Mouse (Mus musculus) adrenal gland (tissue): ENCODE measurements at regions not wholly inside any gene's neighbourhood (a gene's known extent, or its start where the extent isn't known, plus 50 kb on each side); places are given as distances from the start of the nearest gene placed in this dataset.

Experiments
- intact Hi-C: fragments of 180-260 bp; cut with DNase I; formaldehyde crosslinking; loops from one replicate; pipeline ENCODE4 v1.15.1; 2025

GRCm38 (mm10) chr2:45775691-45776090 lies 658.5 kb upstream of the Zeb2 start:
- intact Hi-C loops = no loop called here

DNA sequence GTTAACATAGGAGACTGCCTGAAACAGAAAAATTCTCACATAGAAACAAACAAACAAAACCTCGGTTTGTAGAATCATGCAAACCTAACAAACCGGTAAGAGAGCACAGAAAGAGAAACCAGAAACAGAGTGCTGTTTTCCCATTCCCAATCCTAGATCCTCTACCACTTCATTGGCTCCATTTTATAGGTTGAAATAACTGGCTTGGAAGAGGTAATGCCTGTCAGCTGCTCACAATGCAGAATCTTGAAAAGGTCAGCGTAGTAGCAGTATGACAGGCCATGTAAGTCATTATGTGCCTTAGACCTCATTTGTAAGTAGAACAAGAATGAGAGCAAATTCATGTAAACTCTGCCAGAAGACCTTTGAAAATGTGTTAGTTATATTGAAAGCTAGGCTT lies 657.2 kb upstream of the Zeb2 start:
- intact Hi-C loops = no loop called here

DNA sequence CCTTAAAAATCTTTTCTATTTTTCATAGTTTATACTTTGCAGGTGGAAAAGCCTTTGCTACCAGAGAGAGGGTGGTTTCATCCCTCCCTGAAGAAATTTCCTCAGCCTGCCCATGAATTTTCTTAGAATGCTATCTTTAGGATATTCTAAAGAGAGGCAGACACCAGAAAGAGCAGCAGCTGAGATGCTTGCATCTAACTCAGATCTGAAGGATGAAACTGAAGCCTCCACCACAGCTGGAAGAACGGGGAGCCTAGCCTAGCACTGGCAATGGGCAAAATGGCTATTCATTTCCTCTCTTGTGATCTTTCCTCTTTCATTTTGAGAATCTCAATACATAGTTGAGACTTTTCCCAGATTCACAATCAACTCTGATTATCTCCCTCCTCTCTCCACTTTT lies 640.0 kb upstream of the Zeb2 start:
- intact Hi-C loops = no loop called here

- intact Hi-C loops = no loop called here
Measured at GRCm38 (mm10) chr2:45756395-45756794, 639.2 kb upstream of the Zeb2 start.

DNA sequence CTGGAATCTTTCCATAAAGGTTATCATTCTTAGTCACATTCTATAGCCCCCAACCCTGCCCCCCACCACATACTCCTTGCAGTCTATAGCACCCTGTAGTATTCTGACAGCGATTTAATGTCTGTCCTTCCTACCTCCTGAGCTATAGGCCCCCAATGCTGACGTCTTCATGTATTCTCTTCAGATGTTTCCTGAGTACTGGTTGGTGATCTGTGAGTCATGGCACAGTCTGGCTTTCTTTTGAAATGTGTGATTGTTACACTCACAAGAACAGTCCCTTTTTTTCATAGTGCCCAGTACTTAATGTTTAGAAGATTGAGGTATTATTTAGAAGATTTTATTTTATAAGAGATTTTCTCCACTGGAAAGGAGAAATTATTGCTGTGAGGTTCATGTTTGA lies 634.6 kb upstream of the Zeb2 start:
- intact Hi-C loops = no loop called here

DNA sequence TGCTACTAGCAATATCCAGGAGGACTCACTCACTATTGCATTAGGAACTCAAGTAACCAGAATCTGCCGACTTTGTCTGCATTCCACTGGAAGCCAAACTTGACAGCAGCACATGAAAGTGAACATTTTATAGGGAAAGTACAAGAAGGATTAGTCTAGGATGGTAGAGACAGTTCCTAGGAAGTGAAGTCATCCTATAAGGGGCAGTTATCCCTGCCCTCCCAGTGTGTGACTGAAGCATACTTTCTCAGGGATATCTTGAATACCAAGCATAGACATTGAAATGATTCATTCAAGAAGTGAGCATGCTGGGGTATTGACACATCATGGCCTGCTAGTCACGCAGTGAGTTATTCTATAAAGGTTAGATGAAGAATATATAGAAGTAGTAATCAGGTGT lies 632.2 kb upstream of the Zeb2 start:
- intact Hi-C loops = no loop called here

- intact Hi-C loops = no loop called here
Measured at GRCm38 (mm10) chr2:45747263-45748236, 630.4 kb upstream of the Zeb2 start.

DNA sequence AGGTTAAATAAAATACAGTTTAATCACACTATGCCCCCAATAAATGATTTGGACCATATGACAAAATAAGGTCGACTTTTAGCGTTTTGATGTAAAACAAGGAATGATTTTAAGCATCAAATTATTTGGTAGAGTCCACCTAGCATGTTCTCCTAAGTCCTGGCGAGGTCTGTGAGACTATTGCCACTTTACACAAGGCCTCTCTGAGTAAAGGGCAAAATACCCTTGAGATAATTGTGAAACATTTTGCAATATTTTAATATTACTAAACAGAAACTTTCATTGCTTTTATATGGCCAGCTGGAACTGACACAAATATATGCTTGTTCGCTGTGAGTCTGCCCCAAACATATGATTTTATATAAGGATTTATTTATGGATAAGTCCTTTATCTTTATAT lies 629.4 kb upstream of the Zeb2 start:
- intact Hi-C loops = no loop called here

DNA sequence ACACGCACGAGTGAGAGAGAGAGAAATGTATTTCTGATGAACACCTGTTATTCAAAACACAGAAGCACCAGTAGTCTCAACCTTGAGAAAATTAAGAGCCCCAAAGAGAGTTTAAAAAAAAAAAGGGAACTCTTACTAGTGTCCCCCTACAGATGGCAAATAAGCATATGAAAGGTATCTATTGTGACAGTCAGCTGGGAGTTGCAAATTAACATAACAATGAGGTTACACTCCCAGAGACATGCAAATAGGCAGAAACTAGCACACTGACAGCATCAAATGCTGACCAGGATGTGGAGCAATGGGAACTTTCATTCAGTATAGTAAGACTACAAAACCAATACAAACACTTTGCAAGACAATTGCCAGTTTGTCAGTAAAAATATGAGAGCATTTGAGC lies 619.1 kb upstream of the Zeb2 start:
- intact Hi-C loops = no loop called here

- intact Hi-C loops = no loop called here
Measured at GRCm38 (mm10) chr2:45713997-45714396, 596.8 kb upstream of the Zeb2 start.

- intact Hi-C loops = no loop called here
Measured at GRCm38 (mm10) chr2:45707026-45707425, 589.8 kb upstream of the Zeb2 start.

DNA sequence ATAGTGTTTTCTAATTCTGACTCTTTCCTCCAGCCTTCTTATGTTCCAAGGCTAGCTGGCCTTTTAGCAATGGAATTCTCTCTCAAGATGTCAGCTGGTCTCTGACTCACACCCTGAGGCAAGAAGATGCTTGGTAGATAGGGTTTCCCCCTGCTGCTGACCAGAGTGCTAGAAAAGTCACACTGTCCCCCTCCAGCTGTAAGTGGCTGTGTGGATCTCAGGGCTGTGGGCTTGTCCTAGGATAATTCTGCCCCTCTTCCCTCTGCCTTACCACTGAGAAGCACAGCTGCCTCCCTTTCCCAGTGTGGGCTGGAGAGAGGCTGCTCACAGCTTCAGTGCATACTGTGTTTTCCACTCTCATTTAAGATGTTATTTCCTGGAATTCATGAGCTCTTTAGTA lies 585.3 kb upstream of the Zeb2 start:
- intact Hi-C loops = no loop called here

DNA sequence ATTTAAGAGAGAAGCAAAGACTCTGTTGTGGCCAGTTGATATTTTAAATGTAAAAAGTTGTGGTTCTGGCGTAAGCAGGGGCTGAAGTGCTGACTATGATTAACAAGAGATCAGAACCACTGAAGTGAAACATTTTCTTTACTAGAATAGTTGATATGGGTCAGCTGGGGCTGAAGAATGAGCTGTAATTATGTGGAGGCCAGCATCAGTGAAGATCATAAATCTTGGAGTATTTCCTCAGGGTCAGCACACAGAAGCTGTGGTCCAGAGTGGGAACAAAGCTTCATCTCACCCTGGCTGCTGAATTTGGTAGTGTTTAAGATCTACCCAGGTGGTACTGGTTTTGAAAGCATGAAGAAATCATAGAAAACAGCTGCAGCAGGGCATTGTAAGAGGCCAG lies 583.4 kb upstream of the Zeb2 start:
- intact Hi-C loops = no loop called here

DNA sequence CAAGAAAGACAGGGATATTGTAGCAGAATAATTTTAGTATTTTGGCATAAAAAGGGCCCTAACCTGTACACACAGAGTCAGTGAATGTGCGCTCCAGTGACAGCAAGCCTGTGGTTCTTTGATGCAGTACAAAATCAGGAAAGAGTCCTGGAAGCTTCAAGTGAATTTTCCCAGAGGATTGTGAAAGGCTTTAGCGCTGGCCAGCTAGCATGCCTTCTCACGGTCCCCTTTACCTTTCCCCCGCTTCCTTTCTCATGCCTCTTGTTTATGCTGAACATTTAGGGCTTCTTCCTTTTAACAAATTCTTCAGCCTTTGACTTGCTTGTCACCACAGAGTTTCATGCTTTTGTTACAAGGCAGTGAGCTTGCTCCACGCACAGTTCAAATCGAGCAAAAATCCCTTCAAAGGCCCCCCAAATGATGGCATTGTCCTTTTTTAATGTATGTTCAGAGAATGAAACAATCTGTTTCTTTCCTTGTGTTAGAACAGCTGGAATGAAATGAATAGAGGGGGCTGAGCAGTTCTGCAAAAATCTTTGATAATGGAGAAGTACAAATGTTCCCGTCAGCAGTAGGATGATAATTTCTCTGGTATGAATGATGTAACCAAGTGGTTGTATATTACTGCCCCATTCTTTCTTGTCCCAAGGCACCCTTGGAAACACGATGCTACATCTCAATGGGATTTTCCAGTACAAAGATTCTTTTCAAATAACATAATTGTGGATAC lies 576.3 kb upstream of the Zeb2 start:
- intact Hi-C loops = no loop called here

DNA sequence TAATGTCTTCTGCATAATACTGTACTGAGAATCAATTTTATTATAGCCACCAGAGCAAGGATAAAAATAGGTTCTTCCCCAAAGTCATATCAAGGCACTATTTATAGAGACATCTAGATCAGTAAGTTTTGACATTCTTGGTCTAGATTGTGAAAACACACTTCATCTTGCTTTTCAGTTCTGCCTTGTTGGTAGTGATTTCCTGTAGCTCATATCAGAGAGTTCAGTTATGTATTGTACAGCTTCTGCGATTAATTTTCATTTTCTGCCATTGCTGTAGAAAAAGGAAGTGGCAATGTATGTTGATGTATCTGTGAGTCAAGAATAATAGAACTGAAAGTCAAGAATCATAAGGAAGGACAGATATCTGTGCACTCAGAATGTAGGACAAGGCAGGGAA lies 575.6 kb upstream of the Zeb2 start:
- intact Hi-C loops = no loop called here

DNA sequence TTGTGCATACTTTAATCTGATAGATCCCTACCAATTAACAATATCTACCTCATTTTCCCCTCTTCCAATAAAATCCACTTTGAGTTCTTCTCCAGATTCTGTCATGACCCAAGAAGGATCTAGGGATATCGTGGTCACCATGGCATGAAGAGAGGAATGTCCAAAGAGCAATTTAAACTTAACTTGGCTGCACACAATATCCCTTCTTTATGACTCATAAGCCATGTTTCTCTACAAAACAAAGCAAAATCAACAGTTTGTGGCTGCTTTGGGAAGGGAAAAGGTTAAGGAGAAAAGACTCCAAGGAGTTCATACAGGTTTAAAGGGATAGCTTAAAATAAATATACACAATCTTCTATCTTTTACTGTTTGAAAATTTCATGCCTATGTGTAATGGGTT lies 571.8 kb upstream of the Zeb2 start:
- intact Hi-C loops = no loop called here

DNA sequence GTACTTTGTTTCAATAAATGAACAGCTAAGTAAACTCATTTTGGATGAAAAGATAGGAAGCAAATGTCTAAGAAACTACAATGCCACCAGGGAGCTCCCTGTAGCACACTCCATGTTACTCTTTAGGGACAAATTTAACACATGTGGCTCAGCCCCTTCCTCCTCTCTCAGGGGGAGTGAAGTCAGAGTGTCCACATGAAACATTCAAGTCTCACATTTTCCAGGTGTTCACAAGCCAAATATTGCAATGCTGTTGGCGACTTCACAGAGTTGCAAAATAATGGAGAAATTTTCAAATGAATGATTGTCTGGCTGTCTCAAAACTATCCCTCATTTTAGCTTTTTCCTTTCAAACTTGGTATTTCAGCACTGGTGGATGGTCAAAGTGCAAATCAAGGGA lies 564.1 kb upstream of the Zeb2 start:
- intact Hi-C loops = no loop called here

DNA sequence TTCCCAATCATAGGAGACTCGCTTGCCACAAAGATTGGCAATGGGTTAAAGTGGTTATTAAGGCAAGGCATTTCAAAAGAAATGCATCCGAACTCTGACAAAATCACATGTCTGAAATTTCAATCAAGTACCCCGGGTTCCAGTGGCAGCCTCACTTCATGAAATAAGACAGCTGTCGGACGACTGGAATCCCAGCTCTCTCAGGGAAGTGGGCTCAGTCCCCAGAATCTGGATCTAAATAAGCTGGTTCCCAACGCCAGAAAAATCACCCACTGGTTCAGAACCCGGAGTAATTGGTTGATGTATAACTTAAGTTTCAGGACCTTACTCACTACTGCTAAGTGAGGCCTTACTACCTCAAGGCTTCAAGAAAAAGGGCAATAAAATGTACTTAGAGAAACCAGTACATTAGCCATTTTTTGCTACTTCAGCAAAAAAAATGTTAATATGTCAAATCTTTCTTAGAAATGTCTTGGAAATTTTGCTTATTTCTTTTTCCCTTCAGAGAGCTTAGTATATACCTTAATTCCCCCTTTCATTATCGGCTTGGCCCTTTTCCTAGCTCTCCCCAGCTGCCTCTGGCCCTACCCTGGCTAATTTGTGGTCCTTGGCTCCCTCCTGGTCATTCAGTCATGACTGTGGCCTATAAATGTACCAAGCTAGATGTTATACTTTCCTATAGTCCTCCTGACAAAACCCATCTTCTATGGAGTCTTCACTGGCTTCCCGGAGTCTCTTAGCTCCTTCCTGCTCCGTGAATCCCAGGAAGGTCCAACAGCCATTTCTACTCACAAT lies 562.1 kb upstream of the Zeb2 start:
- intact Hi-C loops = no loop called here

GRCm38 (mm10) chr2:45678685-45679084 lies 561.5 kb upstream of the Zeb2 start:
- intact Hi-C loops = no loop called here

DNA sequence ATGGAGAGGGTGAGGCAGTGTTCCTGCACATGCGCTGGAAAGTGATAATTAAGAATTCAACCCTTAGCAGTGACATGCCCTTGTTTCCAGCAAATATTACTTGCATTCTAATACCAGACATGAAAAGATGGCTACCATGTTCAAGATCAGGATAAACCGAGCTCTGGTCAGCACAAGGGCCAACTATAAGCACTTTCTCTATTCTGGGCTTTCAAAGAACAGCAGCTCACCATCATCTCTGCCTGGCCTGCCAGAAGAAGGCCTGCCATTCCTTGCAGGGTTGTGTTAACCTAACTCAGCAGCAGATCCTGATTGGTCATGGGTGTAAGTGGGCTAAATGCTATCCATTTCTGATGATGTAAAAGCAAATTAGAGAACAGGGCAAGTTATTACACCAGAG lies 558.6 kb upstream of the Zeb2 start:
- intact Hi-C loops = no loop called here

DNA sequence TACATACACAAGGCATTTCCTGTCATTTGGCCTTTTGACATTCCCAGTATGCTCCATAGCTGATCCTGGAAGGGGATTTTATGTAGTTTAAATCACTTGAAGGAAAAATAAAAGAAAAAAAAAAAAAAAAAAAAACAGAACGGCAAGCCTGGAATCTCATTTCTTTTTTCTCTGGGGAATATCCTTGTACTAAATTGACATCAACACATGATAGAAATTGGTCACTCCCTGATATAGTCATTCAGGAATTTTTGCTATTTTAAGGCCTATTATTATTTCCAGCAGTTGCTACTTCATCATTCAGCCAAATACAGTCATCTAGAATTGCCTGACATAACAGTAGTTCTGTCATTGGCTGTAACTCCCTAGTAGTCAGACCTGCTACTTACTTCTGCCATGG lies 538.8 kb upstream of the Zeb2 start:
- intact Hi-C loops = no loop called here

DNA sequence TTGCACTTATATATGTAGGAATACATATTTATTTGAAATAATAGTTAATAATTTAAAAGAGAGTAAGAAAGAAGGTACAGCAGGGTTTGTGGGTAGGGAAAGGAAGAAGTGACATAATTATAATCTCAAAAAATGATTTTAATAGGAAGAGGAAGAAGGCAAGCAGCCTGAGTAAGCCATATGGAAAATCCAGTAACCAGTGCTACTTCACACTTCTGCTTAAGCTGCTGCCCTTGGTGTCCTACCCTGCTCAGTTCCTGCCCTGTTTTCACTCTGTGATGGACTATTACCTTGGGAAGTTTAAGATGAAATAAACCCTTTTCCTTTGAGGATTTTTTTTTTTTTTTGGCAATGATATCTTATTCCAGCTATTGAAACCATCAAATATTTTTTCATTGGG lies 537.5 kb upstream of the Zeb2 start:
- intact Hi-C loops = no loop called here
